Mouse (Mus musculus) spleen, postnatal 36 days (tissue): ENCODE results near the gene Agbl1.
"Not testable (repeated sequence)": the region's sequence is repeated elsewhere in the genome, so short reads cannot be mapped to it uniquely, and the experiment has no call there.

Experiments used
- DNase-seq, 2 experiments: peaks; one replicate each; pipeline ENCODE4 v3.0.0; 2022; ENCODE audit warnings: low spot score in 2 of 2, mixed read lengths in 1 of 2

The Agbl1 gene

GRCm38 (mm10) chr7:76594566-76595079 lies 364.9 kb downstream of the Agbl1 start:
- DNase-seq, result no peak

- DNase-seq, result no peak
These were observed 368.1 kb downstream of the Agbl1 start for GRCm38 (mm10) chr7:76597812-76598211.

GRCm38 (mm10) chr7:76600050-76600690 lies 370.5 kb downstream of the Agbl1 start:
- no peak for DNase-seq

- no peak for DNase-seq
These were observed 399.8 kb downstream of the Agbl1 start for GRCm38 (mm10) chr7:76629528-76629927.

- DNase-seq, result no peak
These were observed 421.3 kb downstream of the Agbl1 start for GRCm38 (mm10) chr7:76650984-76651383.

GRCm38 (mm10) chr7:76661072-76661471 lies 431.4 kb downstream of the Agbl1 start:
- no peak for DNase-seq

- no peak for DNase-seq
These were observed 445.2 kb downstream of the Agbl1 start for GRCm38 (mm10) chr7:76674856-76675255.

- DNase-seq, result no peak
These were observed 471.5 kb downstream of the Agbl1 start for GRCm38 (mm10) chr7:76701224-76701623.

GRCm38 (mm10) chr7:76732220-76732619 lies 502.5 kb downstream of the Agbl1 start:
- DNase-seq, result not testable (repeated sequence)

GRCm38 (mm10) chr7:76777237-76777855 lies 547.7 kb downstream of the Agbl1 start:
- DNase-seq, result no peak

GRCm38 (mm10) chr7:76780446-76780845 lies 550.8 kb downstream of the Agbl1 start:
- no peak for DNase-seq

- DNase-seq, result no peak
These were observed 559.0 kb downstream of the Agbl1 start for GRCm38 (mm10) chr7:76788561-76789306.

GRCm38 (mm10) chr7:76790041-76790440 lies 560.4 kb downstream of the Agbl1 start:
- DNase-seq, result no peak

- DNase-seq, result no peak
These were observed 561.6 kb downstream of the Agbl1 start for GRCm38 (mm10) chr7:76791247-76791646.

- no peak for DNase-seq
These were observed 580.3 kb downstream of the Agbl1 start for GRCm38 (mm10) chr7:76810003-76810402.

- DNase-seq, result no peak
These were observed 590.9 kb downstream of the Agbl1 start for GRCm38 (mm10) chr7:76820571-76820970.

GRCm38 (mm10) chr7:76842146-76842545 lies 612.5 kb downstream of the Agbl1 start:
- no peak for DNase-seq

GRCm38 (mm10) chr7:76889416-76890209 lies 659.9 kb downstream of the Agbl1 start:
- no peak for DNase-seq

GRCm38 (mm10) chr7:76904096-76904495 lies 674.4 kb downstream of the Agbl1 start:
- DNase-seq, result no peak

- DNase-seq, result no peak
These were observed 682.0 kb downstream of the Agbl1 start for GRCm38 (mm10) chr7:76911672-76912071.

GRCm38 (mm10) chr7:76918871-76919270 lies 689.2 kb downstream of the Agbl1 start:
- no peak for DNase-seq

- DNase-seq, result no peak
These were observed 692.0 kb downstream of the Agbl1 start for GRCm38 (mm10) chr7:76921671-76922070.
